ENCODE assay signal across 8 mouse cellular contexts in genomic region chr12:82265335-82266274, GRCm38 (mm10).
A peak's percentile ranks its signal among the peaks of the same experiment; 100 is the strongest.
DNase-seq lines count a peak whose midpoint lies in the region; ATAC-seq lines count a peak whose summit lies in the region.
"Had no signal": no experiment of that assay in that cellular context is flagged by ENCODE, and none has a peak within 500 bp of the region (broad histone marks: within the 10 kb centered on the region; RNA-seq: fewer than 3 reads in every experiment).

No protein-coding gene starts in this region.

- H3K9me3 ChIP-seq in intestine, embryonic 16.5 days (ENCODE audit: control insufficient read depth, low read length) = no peaks in the 10 kb centered on the region
- no peaks in the 10 kb centered on the region for H3K9me3 ChIP-seq in lung, embryonic 16.5 days (ENCODE audit: control insufficient read depth, low read length)
- no peaks in the 10 kb centered on the region for H3K9me3 ChIP-seq in hindbrain, embryonic 11.5 days (ENCODE audit: control insufficient read depth, low read length)
- no peaks in the 10 kb centered on the region for H3K9me3 ChIP-seq in midbrain, embryonic 13.5 days
- H3K9me3 ChIP-seq: neural tube, embryonic 13.5 days had no signal

- 0 out of 2 replicates have a peak, but pooled peaks have one; percentile 38 for ATAC-seq in intestine, embryonic 16.5 days
- ATAC-seq in lung, embryonic 16.5 days (ENCODE audit: low read depth) = peak; percentile 38
- no peak for ATAC-seq in hindbrain, embryonic 11.5 days (ENCODE audit: low FRiP score)
- ATAC-seq in midbrain, embryonic 13.5 days = no peak

- H3K4me3 ChIP-seq in intestine, embryonic 16.5 days (ENCODE audit: low read length) = no peak overlapping the region
- H3K4me3 ChIP-seq in lung, embryonic 16.5 days (ENCODE audit: low read length) = no peak overlapping the region
- no peak overlapping the region for H3K4me3 ChIP-seq in hindbrain, embryonic 11.5 days (ENCODE audit: low read depth, low read length)
- H3K4me3 ChIP-seq in midbrain, embryonic 13.5 days (replicated peaks) = no peak overlapping the region
- H3K4me3 ChIP-seq: neural tube, embryonic 13.5 days had no signal

- no peaks in the 10 kb centered on the region for H3K36me3 ChIP-seq in intestine, embryonic 16.5 days (ENCODE audit: control insufficient read depth, insufficient read depth, low read length)
- H3K36me3 ChIP-seq in lung, embryonic 16.5 days (ENCODE audit: control insufficient read depth, insufficient read depth, low read length) = no peaks in the 10 kb centered on the region
- H3K36me3 ChIP-seq in hindbrain, embryonic 11.5 days (ENCODE audit: control insufficient read depth, insufficient read depth, low read length) = no peaks in the 10 kb centered on the region
- no peaks in the 10 kb centered on the region for H3K36me3 ChIP-seq in midbrain, embryonic 13.5 days
- H3K36me3 ChIP-seq: neural tube, embryonic 13.5 days had no signal

- no peak overlapping the region for H3K4me2 ChIP-seq in intestine, embryonic 16.5 days (ENCODE audit: low read depth, low read length)
- no peak overlapping the region for H3K4me2 ChIP-seq in lung, embryonic 16.5 days (ENCODE audit: low read depth, low read length)
- H3K4me2 ChIP-seq in hindbrain, embryonic 11.5 days (replicated peaks; ENCODE audit: low read depth, low read length) = no peak overlapping the region
- H3K4me2 ChIP-seq in midbrain, embryonic 13.5 days (replicated peaks) = no peak overlapping the region
- H3K4me2 ChIP-seq: neural tube, embryonic 13.5 days had no signal

- peak overlapping the region; percentile 9; the same call in 1 of the 2 replicates for H3K27ac ChIP-seq in intestine, embryonic 16.5 days (ENCODE audit: low read length)
- no peak overlapping the region for H3K27ac ChIP-seq in lung, embryonic 16.5 days (ENCODE audit: low read length)
- no peak overlapping the region for H3K27ac ChIP-seq in hindbrain, embryonic 11.5 days (ENCODE audit: low read depth, low read length)
- H3K27ac ChIP-seq in midbrain, embryonic 13.5 days = no peak overlapping the region
- H3K27ac ChIP-seq: neural tube, embryonic 13.5 days had no signal

- peaks cover 5% of the 10 kb centered on the region; the same call in 1 of the 2 replicates for H3K4me1 ChIP-seq in intestine, embryonic 16.5 days (ENCODE audit: control insufficient read depth, insufficient read depth, low read length)
- no peaks in the 10 kb centered on the region for H3K4me1 ChIP-seq in lung, embryonic 16.5 days (replicated peaks; ENCODE audit: control insufficient read depth, insufficient read depth, low read length)
- H3K4me1 ChIP-seq in hindbrain, embryonic 11.5 days (replicated peaks; ENCODE audit: control insufficient read depth, insufficient read depth, low read length) = no peaks in the 10 kb centered on the region
- no peaks in the 10 kb centered on the region for H3K4me1 ChIP-seq in midbrain, embryonic 13.5 days (replicated peaks)
- H3K4me1 ChIP-seq: neural tube, embryonic 13.5 days had no signal

- DNase-seq in ovary, postnatal 36 days (ENCODE audit: low spot score) = peak; percentile 16
- DNase-seq in ovary, postnatal 10 days (ENCODE audit: low spot score) = no peak
- peak; percentile 58 for DNase-seq in testis, postnatal 10 days (ENCODE audit: low spot score)
- no peak for DNase-seq in hindbrain, embryonic 11.5 days (ENCODE audit: low spot score)

- H3K9ac ChIP-seq in intestine, embryonic 16.5 days (ENCODE audit: low read depth, low read length) = no peak overlapping the region
- no peak overlapping the region for H3K9ac ChIP-seq in lung, embryonic 16.5 days (ENCODE audit: low read length)
- no peak overlapping the region for H3K9ac ChIP-seq in hindbrain, embryonic 11.5 days (ENCODE audit: low read depth, low read length)
- H3K9ac ChIP-seq in midbrain, embryonic 13.5 days (replicated peaks) = no peak overlapping the region
- H3K9ac ChIP-seq: neural tube, embryonic 13.5 days had no signal

- H3K27me3 ChIP-seq in intestine, embryonic 16.5 days (replicated peaks; ENCODE audit: control insufficient read depth, insufficient read depth, low read length) = no peaks in the 10 kb centered on the region
- no peaks in the 10 kb centered on the region for H3K27me3 ChIP-seq in lung, embryonic 16.5 days (ENCODE audit: control insufficient read depth, insufficient read depth, low read depth, low read length)
- no peaks in the 10 kb centered on the region for H3K27me3 ChIP-seq in hindbrain, embryonic 11.5 days (ENCODE audit: control insufficient read depth, insufficient read depth, low read length)
- no peaks in the 10 kb centered on the region for H3K27me3 ChIP-seq in midbrain, embryonic 13.5 days
- H3K27me3 ChIP-seq: neural tube, embryonic 13.5 days had no signal

- WGBS in intestine, embryonic 16.5 days = 82% methylated on average over 9 of the region's 9 CpGs
- WGBS in lung, embryonic 16.5 days = 77% methylated on average over 9 of the region's 9 CpGs
- 90% methylated on average over 9 of the region's 9 CpGs for WGBS in hindbrain, embryonic 11.5 days
- WGBS in midbrain, embryonic 13.5 days = 93% methylated on average over 9 of the region's 9 CpGs

Comparison
In these comparisons a context has a peak if more than half of its experiments do, and no peak if none do; other contexts are left out.
1. DNase-seq: peak in ovary, postnatal 36 days (single experiment) and testis, postnatal 10 days (single experiment); none in ovary, postnatal 10 days (single experiment) and hindbrain, embryonic 11.5 days (single experiment).
2. ATAC-seq: peak in intestine, embryonic 16.5 days (single experiment) and lung, embryonic 16.5 days (single experiment); none in hindbrain, embryonic 11.5 days (single experiment) and midbrain, embryonic 13.5 days (single experiment).